In the genomic region with DNA sequence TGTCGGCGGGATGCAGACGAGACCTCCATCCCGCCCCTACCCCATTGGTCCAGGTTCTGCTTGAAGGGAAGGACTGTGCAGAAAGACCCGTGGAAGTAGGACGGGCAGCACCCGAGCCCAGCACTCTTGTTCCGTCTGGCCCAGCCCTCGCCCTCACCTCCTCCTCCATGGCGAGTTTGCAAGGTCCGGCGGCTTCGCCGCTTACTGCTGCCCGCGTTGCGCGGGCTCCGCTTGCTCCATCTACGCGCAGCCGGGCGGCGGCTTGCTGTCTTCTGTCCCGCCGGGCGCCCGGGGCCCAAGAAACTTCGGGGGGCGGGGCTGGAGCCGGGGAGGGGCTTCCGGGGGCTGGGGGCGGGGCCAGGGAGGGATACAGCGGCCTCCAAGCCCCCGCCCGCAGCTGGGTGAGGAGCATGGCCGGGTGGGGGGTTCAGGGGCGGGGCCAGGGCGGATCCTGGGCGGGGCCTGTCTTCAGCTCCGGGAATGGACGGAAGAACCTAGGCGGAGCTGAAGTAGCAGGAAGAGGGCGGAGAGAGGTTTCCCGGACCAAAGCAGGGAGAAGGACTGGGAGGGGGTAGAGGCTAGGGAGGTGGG, we compare ENCODE assay signal across 8 mouse cellular contexts. TPM values are rescaled to one million over a fixed set of nuclear protein-coding genes. Genes with fewer than 3 reads are reported as not detected.
A peak's percentile ranks its signal among the peaks of the same experiment; 100 is the strongest.
DNase-seq lines count a peak whose midpoint lies in the region; ATAC-seq lines count a peak whose summit lies in the region.

A gene (minus strand): TSS at position 260 of the 591 bp plus-strand sequence.

- peak within 1 kb of the TSS; percentile 76 for H3K4me2 ChIP-seq in embryonic facial prominence, embryonic 14.5 days (ENCODE audit: low read depth, low read length)

- peaks cover 21% of the 10 kb centered on the region for H3K4me1 ChIP-seq in embryonic facial prominence, embryonic 14.5 days (ENCODE audit: control insufficient read depth, insufficient read depth, low read length)

- no peaks in the 10 kb centered on the region for H3K27me3 ChIP-seq in embryonic facial prominence, embryonic 14.5 days (replicated peaks; ENCODE audit: control insufficient read depth, insufficient read depth, low read length)

- no peaks in the 10 kb centered on the region for H3K36me3 ChIP-seq in embryonic facial prominence, embryonic 14.5 days (ENCODE audit: control insufficient read depth, insufficient read depth, low read length)

- ATAC-seq in embryonic facial prominence, embryonic 14.5 days (ENCODE audit: low read depth) = peak; percentile 95
- ATAC-seq in monocyte, adult 5-6 weeks (replicated peaks; ENCODE audit: insufficient number of reproducible peaks, low FRiP score, low TSS enrichment, poor library complexity, severe bottlenecking) = peak; percentile 55

- DNase-seq in 416B (ENCODE audit: low read depth) (peak; percentile 99), liver (peak; percentile 99)
- peak; percentile 84 to 89 for DNase-seq in adrenal gland, postnatal 4 days (ENCODE audit: low spot score in 2 of 2)
- DNase-seq in embryonic facial prominence, embryonic 14.5 days (ENCODE audit: low spot score) = peak; percentile 99
- peak; percentile 91 for DNase-seq in heart, adult 8-10 months (ENCODE audit: low spot score)
- peak; percentile 93 for DNase-seq in kidney, adult 9 months
- DNase-seq in spleen, postnatal 4 days (ENCODE audit: low spot score in 2 of 2) = peak; percentile 94 to 97

- 1% methylated on average over 38 of the region's 45 CpGs for WGBS in embryonic facial prominence, embryonic 14.5 days

- H3K27ac ChIP-seq in embryonic facial prominence, embryonic 14.5 days (replicated peaks; ENCODE audit: low read depth, low read length) = peak within 1 kb of the TSS; percentile 87

- H3K9ac ChIP-seq in embryonic facial prominence, embryonic 14.5 days (ENCODE audit: low read depth, low read length) = peak within 1 kb of the TSS; percentile 73

- peak within 1 kb of the TSS; percentile 62 for H3K4me3 ChIP-seq in embryonic facial prominence, embryonic 14.5 days (ENCODE audit: low read depth, low read length)

- no peaks in the 10 kb centered on the region for H3K9me3 ChIP-seq in embryonic facial prominence, embryonic 14.5 days (ENCODE audit: control insufficient read depth, low read length)

RNA-seq across cellular contexts. Expression of the gene that starts here (rescaled TPM):
- total RNA-seq in adrenal gland, postnatal 4 days (2021) = 10 to 100 TPM; 44.7 to 45.4 TPM
- 12.9 and 14.3 TPM in 2 replicates for polyA plus RNA-seq in embryonic facial prominence, embryonic 14.5 days (2014; fragmentation: Nextera tagmentation; extraction: Ambion mirVana)
- 10 to 100 TPM in 3 of 4 experiments, 1 to 10 TPM in 1; 7.4 to 12.3 (median 10.8) TPM for total RNA-seq in heart, adult 8-10 months (2022)
- total RNA-seq in monocyte, adult 5-6 weeks (2017) = 103 to 136 TPM (median 112 TPM) in 3 replicates

Comparison
In these comparisons a context has a peak if more than half of its experiments do, and no peak if none do; other contexts are left out.
1. Peak in every context shown above with its lines: DNase-seq, ATAC-seq, H3K4me3 ChIP-seq and H3K27ac ChIP-seq.